Mouse (Mus musculus) limb, embryonic 13.5 days (tissue): Measurements from ENCODE around the gene Ccng2. TPM values are rescaled to one million over a fixed set of nuclear protein-coding genes. Genes with fewer than 3 reads are reported as not detected.

Source experiments
- ATAC-seq: fragments of 200-750 bp; cut with Nextera tagmentation; 2 replicates; pipeline ENCODE4 v1.8.0; 2017; ENCODE audit warnings: low read depth, moderate number of reproducible peaks, moderate TSS enrichment; ENCODE audit not compliant: low FRiP score
- H3K27ac ChIP-seq: fragments of 300-500 bp; sonication (generic); 2 replicates; pipeline ENCODE4 v1.5.1; 2015; ENCODE audit warnings: inconsistent platforms, mild to moderate bottlenecking, moderate library complexity
- H3K27me3 ChIP-seq: fragments of 300-500 bp; sonication (generic); 2 replicates; pipeline ENCODE4 v1.6.1; 2015; ENCODE audit warnings: mild to moderate bottlenecking, inconsistent platforms
- H3K36me3 ChIP-seq: fragments of 300-500 bp; sonication (generic); 2 replicates; pipeline ENCODE4 v1.6.1; 2015; ENCODE audit warnings: inconsistent platforms, mild to moderate bottlenecking, moderate library complexity
- H3K4me1 ChIP-seq: fragments of 300-500 bp; sonication (generic); 2 replicates; pipeline ENCODE4 v1.6.1; 2015; ENCODE audit warnings: inconsistent platforms
- H3K4me2 ChIP-seq: fragments of 300-500 bp; sonication (generic); replicated peaks from 2 replicates; pipeline ENCODE4 v1.6.1; 2015; ENCODE audit warnings: inconsistent platforms, mild to moderate bottlenecking, moderate library complexity
- H3K4me3 ChIP-seq: fragments of 300-500 bp; sonication (generic); 2 replicates; pipeline ENCODE4 v1.5.1; 2015; ENCODE audit warnings: moderate library complexity, mild to moderate bottlenecking, inconsistent platforms
- H3K9ac ChIP-seq: fragments of 300-500 bp; sonication (generic); 2 replicates; pipeline ENCODE4 v1.6.1; 2015; ENCODE audit warnings: mild to moderate bottlenecking, inconsistent platforms
- H3K9me3 ChIP-seq: fragments of 300-500 bp; sonication (generic); 2 replicates; pipeline ENCODE4 v1.6.1; 2016; ENCODE audit warnings: inconsistent platforms
- WGBS: fragments of 180-500 bp; shearing (Covaris S2); methylation state at CpG from one replicate; pipeline ENCODE4 v1.1.7; 2015; 5-methylcytosine and 5-hydroxymethylcytosine counted together
- polyA plus RNA-seq: library from polyadenylated mRNA; unstranded; fragments of >200 nt; fragmentation: Nextera tagmentation; extraction: Ambion mirVana; gene quantifications from 2 replicates; pipeline ENCODE4 v1.2.1, GENCODE M21; 2015

Gene Ccng2
- polyA plus RNA-seq = 81.9 and 85.8 TPM in 2 replicates

DNA sequence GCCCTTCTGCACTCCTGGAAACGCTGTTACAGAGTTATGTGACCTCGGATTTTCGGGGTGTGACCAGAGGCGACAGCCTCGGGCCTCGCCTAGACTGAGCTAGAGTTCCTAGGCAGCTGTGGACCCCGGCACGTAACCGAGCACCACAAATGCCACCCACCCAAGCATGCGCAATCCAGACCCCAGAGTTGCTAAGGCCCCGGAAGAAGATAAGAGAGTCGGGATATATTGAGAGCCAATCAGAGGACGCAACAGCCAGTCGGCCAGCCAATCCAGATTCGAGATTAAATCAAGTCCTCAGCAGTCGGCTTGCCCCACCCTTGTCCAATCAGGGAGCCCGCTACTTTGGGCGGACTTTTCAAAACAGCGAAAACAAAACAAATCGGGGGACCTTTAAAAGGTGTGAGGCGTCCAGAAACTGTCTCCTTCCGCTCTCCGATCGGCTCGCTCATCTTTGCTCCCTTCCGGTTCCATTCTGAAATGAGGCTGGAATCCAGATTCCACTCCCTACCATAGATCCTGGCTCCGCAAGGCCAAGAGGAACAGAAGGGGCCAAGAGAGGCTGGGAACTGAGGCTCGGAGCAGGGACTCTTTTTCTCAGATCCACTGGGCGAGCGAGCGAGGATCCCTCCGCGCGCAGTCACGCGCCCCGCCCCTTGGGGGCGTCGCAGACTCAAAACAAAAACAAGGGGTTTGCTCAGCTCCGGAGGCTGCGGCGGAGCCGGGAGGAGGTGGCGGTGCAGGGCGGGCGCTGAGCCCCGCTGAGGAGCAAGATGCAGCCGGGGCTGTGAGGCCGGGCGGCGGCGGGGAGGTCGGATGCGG lies at the start of gene Ccng2:
Gene Ccng2, plus strand, starts transcription at position 375 of the 822 bp plus-strand sequence.
- peak within 1 kb of the TSS; percentile 96 for H3K9ac ChIP-seq
- H3K27ac ChIP-seq = peak within 1 kb of the TSS; percentile 95
- H3K36me3 ChIP-seq = peaks cover 20% of the 10 kb centered on the region
- H3K27me3 ChIP-seq = no peaks in the 10 kb centered on the region
- no peaks in the 10 kb centered on the region for H3K9me3 ChIP-seq
- WGBS = under 1% methylated on average over 54 of the region's 54 CpGs
- peak within 1 kb of the TSS; percentile 93 for H3K4me3 ChIP-seq
- H3K4me1 ChIP-seq = peaks cover 26% of the 10 kb centered on the region
- peak; percentile 95 for ATAC-seq
- H3K4me2 ChIP-seq = peak within 1 kb of the TSS; percentile 68

DNA sequence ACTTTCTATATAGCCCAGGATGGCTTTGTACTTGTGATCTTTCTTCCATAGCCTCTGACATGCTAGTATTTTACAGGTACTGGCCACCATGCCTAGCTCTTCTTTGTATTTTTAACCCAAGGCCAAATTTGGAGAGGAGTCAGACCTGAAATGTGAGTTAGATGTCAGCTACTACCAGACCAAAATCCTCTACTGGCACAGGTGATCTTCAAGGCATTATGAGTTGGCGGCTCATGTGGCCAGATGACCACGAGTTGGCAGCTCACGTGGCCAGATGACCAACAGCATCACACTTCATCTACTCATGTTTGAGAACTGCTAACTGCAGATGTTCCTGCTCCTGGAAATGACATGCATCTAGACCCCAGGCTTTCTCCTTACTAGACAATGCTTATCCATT lies 48.7 kb upstream of the Ccng2 start:
- Histone ChIP-seq H3K36me3 (no peaks in the 10 kb centered on the region), H3K9ac (no peak overlapping the region), H3K4me3 (no peak overlapping the region), H3K4me2 (no peak overlapping the region), H3K9me3 (no peaks in the 10 kb centered on the region), H3K4me1 (peaks cover 14% of the 10 kb centered on the region), H3K27ac (no peak overlapping the region), H3K27me3 (no peaks in the 10 kb centered on the region)
- whole genome bisulfite sequencing = 80% methylated on average over 3 of the region's 3 CpGs
- no peak for ATAC-seq

DNA sequence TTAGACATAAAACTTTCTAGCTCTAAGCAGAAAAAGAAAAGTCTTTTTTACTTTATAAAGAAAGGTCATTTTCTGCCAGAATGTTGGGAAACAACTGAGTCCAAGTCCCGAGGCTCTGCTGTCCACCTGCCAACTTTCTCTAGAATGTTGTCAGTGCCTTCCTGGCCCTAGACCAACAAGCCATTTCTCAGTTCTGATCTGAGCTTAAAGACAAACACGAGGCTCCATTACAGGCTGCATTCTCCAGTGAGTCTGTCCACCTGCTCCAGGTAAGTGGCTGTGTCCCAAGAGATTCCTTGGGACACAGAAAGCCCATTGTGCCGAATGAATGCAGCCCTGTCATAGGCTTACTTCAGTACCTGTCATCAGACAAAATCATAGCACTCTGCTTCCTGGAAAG lies 45.4 kb upstream of the Ccng2 start:
- Histone ChIP-seq H3K4me3 (no peak overlapping the region), H3K27me3 (no peaks in the 10 kb centered on the region), H3K4me1 (peaks cover 14% of the 10 kb centered on the region), H3K9me3 (no peaks in the 10 kb centered on the region), H3K27ac (no peak overlapping the region), H3K4me2 (0 out of 2 replicates have a peak overlapping the region, but pooled peaks have one; percentile 12), H3K9ac (no peak overlapping the region), H3K36me3 (no peaks in the 10 kb centered on the region)
- ATAC-seq = peak; percentile 57; the same call in 1 of the 2 replicates
- WGBS = 49% methylated on average over 3 of the region's 3 CpGs

DNA sequence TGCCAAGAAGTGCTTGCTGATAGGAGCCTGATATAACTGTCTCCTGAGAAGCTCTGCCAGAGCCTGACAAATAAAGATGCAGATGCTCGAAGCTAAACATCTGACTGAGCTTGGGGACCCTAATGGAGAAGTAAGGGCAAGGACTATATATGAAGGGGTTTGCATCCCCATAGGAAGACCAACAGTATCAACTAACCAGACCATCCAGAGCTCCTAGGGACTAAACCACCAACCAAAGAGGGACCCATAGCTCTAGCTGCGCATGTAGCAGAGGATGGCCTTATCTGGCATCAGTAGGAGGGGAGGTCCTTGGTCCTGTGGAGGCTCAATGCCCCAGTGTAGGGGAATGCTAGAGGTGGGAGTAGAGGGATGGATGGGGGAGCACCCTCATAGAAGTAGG lies 42.5 kb upstream of the Ccng2 start:
- WGBS = 85% methylated on average over 2 of the region's 2 CpGs
- Histone ChIP-seq H3K4me2 (no peak overlapping the region), H3K9ac (no peak overlapping the region), H3K27me3 (no peaks in the 10 kb centered on the region), H3K27ac (no peak overlapping the region), H3K4me3 (no peak overlapping the region), H3K9me3 (no peaks in the 10 kb centered on the region), H3K36me3 (no peaks in the 10 kb centered on the region), H3K4me1 (peaks cover 14% of the 10 kb centered on the region)
- ATAC-seq = no peak

GRCm38 (mm10) chr5:93227157-93227556 lies 39.9 kb upstream of the Ccng2 start:
- H3K27me3 ChIP-seq = no peaks in the 10 kb centered on the region
- peaks cover 9% of the 10 kb centered on the region for H3K4me1 ChIP-seq
- 91% methylated on average over 3 of the region's 3 CpGs for WGBS
- H3K9me3 ChIP-seq = no peaks in the 10 kb centered on the region
- ATAC-seq = no peak
- H3K4me3 ChIP-seq = no peak overlapping the region
- H3K36me3 ChIP-seq = no peaks in the 10 kb centered on the region
- no peak overlapping the region for H3K9ac ChIP-seq
- no peak overlapping the region for H3K27ac ChIP-seq
- H3K4me2 ChIP-seq = no peak overlapping the region

- no peak overlapping the region for H3K27ac ChIP-seq
- H3K9ac ChIP-seq = no peak overlapping the region
- no peak for ATAC-seq
- H3K9me3 ChIP-seq = no peaks in the 10 kb centered on the region
- H3K36me3 ChIP-seq = no peaks in the 10 kb centered on the region
- no peaks in the 10 kb centered on the region for H3K27me3 ChIP-seq
- no peak overlapping the region for H3K4me3 ChIP-seq
- H3K4me1 ChIP-seq = no peaks in the 10 kb centered on the region
- WGBS = 86% methylated on average over 2 of the region's 2 CpGs
- no peak overlapping the region for H3K4me2 ChIP-seq
These were observed 37.5 kb upstream of the Ccng2 start for GRCm38 (mm10) chr5:93229527-93229926.

DNA sequence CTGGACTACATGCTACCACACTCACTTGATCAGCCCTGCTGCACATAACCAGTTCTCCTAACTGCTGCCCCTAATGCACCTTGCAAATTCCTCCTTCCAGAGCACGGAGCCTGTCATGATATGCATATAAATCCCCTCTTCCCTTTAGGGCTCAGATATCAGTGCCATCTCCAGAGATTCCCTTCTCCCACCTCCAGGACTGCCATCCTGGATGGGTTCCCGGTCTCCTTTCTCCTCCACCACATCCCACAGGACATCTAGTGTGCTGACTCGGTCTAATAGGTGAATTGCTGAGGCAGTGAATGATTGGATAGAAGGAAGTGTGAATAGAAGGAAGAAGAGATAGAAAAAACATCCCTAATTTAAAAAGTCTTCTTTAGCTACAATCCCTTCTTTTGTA lies 35.3 kb upstream of the Ccng2 start:
- Histone ChIP-seq H3K27me3 (no peaks in the 10 kb centered on the region), H3K9me3 (no peaks in the 10 kb centered on the region), H3K4me2 (no peak overlapping the region), H3K9ac (no peak overlapping the region), H3K27ac (no peak overlapping the region), H3K36me3 (no peaks in the 10 kb centered on the region), H3K4me3 (no peak overlapping the region), H3K4me1 (no peaks in the 10 kb centered on the region)
- ATAC-seq = no peak
- 75% methylated on average over 3 of the region's 3 CpGs for WGBS

DNA sequence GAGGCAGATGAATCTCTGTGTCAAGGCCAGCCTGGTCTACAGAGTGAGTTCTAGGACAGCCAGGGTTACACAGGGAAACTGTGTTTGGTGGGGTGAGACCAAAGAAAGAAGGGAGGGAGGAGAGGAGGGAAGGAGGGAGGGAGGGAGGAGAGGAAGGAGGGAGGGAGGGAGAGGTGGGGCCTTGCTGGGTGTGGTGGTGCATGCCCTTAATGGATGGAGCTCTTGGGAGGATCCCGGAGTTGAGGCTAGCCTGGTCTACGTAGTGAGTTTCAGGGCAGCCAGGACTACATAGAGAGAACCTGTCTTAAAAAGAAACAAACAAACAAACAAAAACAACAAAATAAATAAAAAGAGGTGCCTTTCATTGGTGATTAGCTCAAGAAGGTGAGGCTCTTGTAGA lies 34.2 kb upstream of the Ccng2 start:
- H3K9me3 ChIP-seq = no peaks in the 10 kb centered on the region
- no peak overlapping the region for H3K4me2 ChIP-seq
- no peak overlapping the region for H3K4me3 ChIP-seq
- H3K9ac ChIP-seq = no peak overlapping the region
- H3K27me3 ChIP-seq = no peaks in the 10 kb centered on the region
- 0 out of 2 replicates have a peak, but pooled peaks cover 3% of the 10 kb centered on the region for H3K4me1 ChIP-seq
- no peak for ATAC-seq
- 94% methylated on average over 2 of the region's 2 CpGs for WGBS
- no peak overlapping the region for H3K27ac ChIP-seq
- no peaks in the 10 kb centered on the region for H3K36me3 ChIP-seq

DNA sequence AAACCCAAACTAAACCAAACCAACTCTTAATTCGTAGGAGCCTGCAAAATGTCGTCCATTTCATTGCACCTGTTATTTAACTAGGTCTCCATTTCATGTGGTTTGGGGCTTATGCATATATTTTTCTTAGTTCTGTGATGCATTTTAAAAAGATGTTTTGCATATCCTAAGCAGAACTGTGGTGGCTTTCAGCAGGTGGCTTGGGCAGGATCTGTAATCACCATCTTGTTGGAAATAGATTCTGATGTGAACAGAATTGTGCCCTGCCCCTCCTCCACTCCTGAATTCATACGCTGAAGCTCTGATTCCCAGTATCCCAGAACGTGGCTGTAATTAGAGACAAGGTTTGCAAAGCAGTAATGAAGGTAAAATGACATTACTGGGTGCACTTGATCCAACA lies 32.9 kb upstream of the Ccng2 start:
- Histone ChIP-seq H3K4me2 (no peak overlapping the region), H3K27ac (no peak overlapping the region), H3K27me3 (no peaks in the 10 kb centered on the region), H3K36me3 (no peaks in the 10 kb centered on the region), H3K9ac (no peak overlapping the region), H3K4me1 (0 out of 2 replicates have a peak, but pooled peaks cover 3% of the 10 kb centered on the region), H3K9me3 (no peaks in the 10 kb centered on the region), H3K4me3 (no peak overlapping the region)
- no peak for ATAC-seq
- WGBS = 70% methylated on average over 4 of the region's 4 CpGs

GRCm38 (mm10) chr5:93234605-93235004 lies 32.5 kb upstream of the Ccng2 start:
- WGBS = 84% methylated on average over 2 of the region's 2 CpGs

DNA sequence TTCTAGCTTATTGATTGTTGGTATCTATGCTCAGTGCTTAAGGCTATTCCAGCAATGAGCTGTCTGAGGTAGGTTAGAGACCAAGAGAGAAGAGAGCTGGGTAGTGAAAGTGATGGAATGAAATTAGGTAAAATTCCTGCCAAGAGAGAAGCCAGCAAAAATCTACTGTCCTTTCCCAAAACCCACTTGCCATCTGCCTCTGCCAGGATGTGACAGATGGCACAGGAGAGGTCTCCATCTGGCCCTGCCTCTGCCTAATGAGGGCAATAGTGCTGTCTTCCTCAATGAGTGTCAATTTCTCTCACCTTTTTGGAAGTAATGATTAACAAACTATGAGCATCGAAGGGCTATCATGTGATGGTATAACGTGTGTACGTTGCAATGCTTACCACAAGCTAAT lies 31.2 kb upstream of the Ccng2 start:
- ATAC-seq = no peak
- Histone ChIP-seq H3K9me3 (no peaks in the 10 kb centered on the region), H3K27me3 (no peaks in the 10 kb centered on the region), H3K36me3 (no peaks in the 10 kb centered on the region), H3K4me3 (no peak overlapping the region), H3K4me2 (no peak overlapping the region), H3K27ac (no peak overlapping the region), H3K9ac (no peak overlapping the region), H3K4me1 (peaks cover 6% of the 10 kb centered on the region; the same call in 1 of the 2 replicates)
- 86% methylated on average over 3 of the region's 3 CpGs for WGBS

More at GRCm38 (mm10) chr5:93234605-93235004, 32.5 kb upstream of the Ccng2 start:
- no peak overlapping the region for H3K4me3 ChIP-seq
- 0 out of 2 replicates have a peak, but pooled peaks cover 3% of the 10 kb centered on the region for H3K4me1 ChIP-seq
- no peaks in the 10 kb centered on the region for H3K9me3 ChIP-seq
- no peak for ATAC-seq
- no peak overlapping the region for H3K9ac ChIP-seq
- no peak overlapping the region for H3K27ac ChIP-seq
- no peaks in the 10 kb centered on the region for H3K27me3 ChIP-seq
- no peaks in the 10 kb centered on the region for H3K36me3 ChIP-seq
- H3K4me2 ChIP-seq = no peak overlapping the region

DNA sequence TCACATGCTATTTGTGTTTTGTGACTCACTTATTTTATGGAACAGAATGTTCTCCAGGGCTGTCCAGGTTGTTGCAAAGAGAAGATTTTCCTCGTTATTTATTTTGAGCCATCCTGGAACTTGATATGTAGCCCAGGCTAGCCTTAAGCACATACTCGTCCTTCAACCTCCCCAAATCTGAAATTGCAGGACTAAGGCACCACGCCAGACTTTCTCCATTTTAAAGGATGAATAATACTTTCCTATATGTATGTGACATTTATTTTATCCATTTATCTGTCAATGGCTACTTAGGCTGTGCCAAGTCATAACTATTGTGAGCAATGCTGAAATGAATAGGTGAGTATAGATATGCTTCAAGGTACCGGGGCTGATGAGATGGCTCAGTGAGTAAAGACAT lies 30.5 kb upstream of the Ccng2 start:
- Histone ChIP-seq H3K4me3 (no peak overlapping the region), H3K9ac (no peak overlapping the region), H3K27ac (no peak overlapping the region), H3K9me3 (no peaks in the 10 kb centered on the region), H3K4me2 (no peak overlapping the region), H3K36me3 (no peaks in the 10 kb centered on the region), H3K4me1 (peaks cover 6% of the 10 kb centered on the region; the same call in 1 of the 2 replicates), H3K27me3 (no peaks in the 10 kb centered on the region)
- 82% methylated on average over 4 of the region's 4 CpGs for WGBS
- ATAC-seq = no peak
